Mouse (Mus musculus) induced T-regulatory cell, adult 2 months (primary cell): ENCODE data around the gene Zdhhc5.
"Not testable (repeated sequence)": the region's sequence is repeated elsewhere in the genome, so short reads cannot be mapped to it uniquely, and the experiment has no call there.

Experiments used
- DNase-seq: peaks from one replicate; pipeline ENCODE4 v3.0.0-alpha.2; 2012; ENCODE audit warnings: low read depth

The Zdhhc5 gene

DNA sequence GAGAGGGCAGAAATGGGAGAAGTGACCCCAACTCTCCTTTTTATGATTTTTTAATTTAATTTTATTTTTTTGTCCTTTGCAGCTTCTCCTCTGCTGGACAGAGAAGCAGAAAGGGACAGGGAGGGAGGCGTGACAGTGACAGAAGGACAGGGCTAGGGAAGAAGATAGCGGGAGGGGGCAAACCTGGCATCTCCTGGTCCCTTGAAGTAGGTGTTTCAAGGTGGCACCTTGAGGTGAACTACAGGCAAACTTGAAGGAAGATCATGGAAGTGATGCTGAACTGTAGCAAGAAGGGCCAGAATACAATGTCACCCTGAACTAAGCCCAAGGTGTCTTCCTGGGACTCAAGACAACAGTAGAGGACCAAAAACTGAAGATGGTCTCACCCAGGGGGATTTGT, 19.9 kb upstream of the Zdhhc5 start:
- DNase-seq: no peak

DNA sequence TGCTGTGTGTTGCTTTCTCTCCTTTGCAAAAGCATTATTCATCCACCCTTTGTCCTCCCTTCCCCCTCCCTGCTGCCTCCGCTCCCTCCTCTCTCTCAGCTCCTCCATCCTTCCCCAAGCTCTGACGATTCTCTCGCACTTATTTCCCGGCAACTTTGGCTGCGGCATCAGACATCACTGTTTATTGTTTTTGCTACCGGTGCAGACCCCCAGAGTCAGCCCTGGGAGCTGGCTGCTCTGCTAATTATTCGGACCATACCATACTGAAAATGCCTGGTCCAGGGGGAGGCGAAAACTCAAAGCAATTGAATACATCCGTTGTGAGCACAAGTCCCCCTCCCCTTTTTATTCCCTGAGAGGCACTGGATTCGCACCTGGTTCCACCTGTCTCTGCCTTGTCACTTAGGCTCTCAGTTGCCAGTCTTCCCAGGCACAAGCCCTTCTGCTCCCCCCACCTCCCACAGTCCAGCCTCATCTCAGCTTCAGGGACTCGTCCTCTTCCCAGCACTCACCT, 19.4 kb upstream of the Zdhhc5 start:
- DNase-seq: no peak

GRCm38 (mm10) chr2:84733579-84734300, 18.8 kb upstream of the Zdhhc5 start, which contains the start of gene Ypel4:
TSS of gene Ypel4 (plus strand) at chr2:84734058.
- DNase-seq: peak; percentile 77

DNA sequence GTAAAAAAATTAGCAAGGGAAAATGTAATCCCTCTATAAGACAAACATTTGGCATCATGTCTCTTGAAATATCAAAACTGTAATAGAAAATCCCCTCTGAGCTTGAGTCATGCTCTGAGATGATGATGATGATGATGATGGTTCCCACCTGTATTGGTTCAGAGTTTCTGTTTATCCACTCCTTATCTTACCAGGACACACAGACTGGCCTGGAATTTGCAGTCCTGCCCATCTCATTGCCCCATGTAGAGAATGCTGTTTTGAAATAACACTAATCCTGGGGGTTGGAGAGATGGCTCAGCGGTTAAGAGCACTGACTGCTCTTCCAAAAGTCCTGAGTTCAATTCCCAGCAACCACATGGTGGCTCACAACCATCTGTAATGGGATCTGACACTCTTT, 17.4 kb upstream of the Zdhhc5 start:
- DNase-seq: no peak

GRCm38 (mm10) chr2:84731206-84731605, 16.2 kb upstream of the Zdhhc5 start:
- no peak for DNase-seq

DNA sequence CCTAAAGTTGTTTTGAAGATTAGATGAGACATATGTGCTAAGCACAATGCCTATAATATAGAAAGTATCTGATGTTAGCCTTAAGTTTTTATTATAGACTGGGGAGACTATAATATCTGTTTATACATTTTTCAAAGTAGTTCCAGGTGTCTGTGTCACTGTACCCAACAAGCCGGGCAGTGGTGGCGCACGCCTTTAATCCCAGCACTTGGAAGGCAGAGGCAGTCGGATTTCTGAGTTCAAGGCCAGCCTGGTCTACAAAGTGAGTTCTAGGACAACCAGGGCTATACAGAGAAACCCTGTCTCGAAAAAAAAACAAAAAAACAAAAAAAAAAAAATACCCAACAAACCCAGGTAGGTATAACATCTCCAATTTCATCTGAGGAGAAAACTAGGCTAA, 13.2 kb upstream of the Zdhhc5 start:
- not testable (repeated sequence) for DNase-seq

DNA sequence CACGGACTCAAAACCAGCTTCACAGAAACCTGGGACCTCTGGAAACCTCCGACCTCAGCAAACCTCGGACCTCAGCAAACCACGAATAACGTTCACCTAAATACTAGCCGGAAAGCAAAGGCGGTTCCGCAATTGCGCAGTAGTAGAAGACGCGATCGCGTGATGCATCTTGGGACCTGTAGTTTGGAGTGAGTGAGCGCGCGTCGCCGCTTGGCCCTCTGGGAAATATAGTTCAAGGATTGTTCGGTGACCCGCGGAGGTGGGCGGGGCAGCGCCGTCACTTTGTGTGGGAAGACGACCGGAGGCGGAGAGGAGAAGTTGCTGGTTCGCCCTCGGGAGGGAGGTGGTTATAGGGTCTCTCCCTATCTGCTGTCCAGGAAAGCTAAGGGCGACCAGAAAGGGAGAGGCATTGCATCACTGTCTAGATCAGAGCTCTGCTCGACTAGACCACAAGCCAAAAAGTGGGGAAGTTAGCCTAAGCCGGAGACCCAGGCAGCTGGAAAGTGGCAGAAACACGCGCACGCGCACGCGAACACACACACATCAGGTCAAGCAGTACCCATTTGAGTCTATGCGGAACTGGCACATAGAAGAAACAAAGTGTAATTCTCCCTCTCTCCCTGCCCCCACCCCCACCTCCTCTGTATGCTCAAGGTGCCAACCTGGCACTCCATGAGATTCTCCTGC, 12.3 kb upstream of the Zdhhc5 start, which contains the start of gene Clp1:
TSS of gene Clp1 (minus strand) at position 179 of the 687 bp plus-strand sequence.
- DNase-seq: peak; percentile 98

DNA sequence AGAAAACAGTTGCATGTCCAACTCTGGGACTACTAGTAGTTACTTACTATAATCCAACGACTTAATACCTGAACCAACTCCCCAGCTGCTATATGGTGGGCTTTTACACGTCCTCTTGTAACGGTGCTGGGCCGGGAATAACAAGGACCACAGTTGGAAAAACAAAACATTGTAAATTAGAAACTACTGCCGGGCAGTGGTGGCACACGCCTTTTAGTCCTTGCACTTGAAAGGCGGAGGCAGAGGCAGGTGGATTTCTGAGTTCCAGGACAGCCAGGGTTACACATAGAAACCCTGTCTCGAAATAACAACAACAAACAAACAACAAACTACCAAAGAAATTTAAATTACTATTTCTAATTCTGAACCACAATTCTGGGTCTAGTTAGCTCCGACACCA, 11.7 kb upstream of the Zdhhc5 start:
- peak; percentile 25 for DNase-seq

DNA sequence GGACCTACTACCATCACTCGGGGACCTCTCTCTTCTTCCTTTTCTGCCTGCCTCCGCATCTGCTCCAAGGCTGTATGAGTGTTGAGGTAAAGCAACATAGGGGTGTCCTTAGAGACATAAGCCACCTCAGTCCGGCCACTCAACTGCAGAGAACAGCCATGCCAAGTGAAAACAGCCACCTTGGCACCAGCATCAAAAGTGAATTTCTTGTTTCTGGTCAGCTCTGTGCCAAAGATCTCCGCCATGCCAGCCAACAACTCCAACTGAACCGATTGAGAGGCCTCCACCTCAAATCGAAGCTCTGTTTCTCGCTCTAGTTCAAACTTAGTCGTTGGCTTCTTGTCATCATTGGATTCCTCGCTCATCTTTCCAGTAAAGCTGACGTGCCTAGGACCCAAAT, 10.8 kb upstream of the Zdhhc5 start:
- no peak for DNase-seq

DNA sequence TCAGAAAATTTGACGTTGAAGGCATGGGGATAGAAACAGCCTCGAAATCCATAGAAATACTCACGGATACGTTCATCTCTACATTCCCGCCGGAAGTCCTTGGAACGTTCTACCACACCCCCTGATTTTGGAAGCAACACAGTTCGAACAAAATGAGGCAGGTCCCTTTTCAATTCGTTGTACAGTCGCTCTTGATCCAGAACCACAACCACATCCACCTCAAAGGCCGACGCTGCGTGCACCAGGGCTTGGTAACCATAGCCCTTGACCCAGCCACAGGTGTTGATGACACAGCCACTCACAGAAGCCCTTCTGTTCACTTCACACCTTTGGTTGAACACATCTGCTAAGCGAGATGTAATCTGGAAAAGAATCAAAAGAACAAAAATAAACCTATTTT, 8.9 kb upstream of the Zdhhc5 start:
- no peak for DNase-seq

DNA sequence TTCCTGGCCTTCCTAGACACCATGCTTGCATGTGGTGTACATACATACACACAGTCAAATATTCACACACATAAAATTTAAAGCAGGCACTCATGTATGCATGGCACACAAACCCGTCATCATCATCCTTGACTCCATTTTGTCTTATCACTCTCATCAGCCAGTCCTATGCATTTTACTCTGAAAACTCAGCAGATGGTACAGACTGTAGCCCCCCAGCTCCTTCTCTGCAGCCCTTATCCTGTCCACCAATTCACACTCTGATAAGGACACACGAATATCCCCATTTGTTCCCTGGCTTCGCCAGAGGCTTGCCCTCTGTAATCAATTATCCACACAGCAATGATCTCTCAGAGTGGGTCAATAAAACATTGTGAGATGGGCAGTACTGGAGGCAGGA, 6.2 kb upstream of the Zdhhc5 start:
- DNase-seq: no peak

GRCm38 (mm10) chr2:84720718-84721117, 5.7 kb upstream of the Zdhhc5 start:
- DNase-seq: no peak

GRCm38 (mm10) chr2:84717357-84717756, 2.4 kb upstream of the Zdhhc5 start:
- DNase-seq: no peak

DNA sequence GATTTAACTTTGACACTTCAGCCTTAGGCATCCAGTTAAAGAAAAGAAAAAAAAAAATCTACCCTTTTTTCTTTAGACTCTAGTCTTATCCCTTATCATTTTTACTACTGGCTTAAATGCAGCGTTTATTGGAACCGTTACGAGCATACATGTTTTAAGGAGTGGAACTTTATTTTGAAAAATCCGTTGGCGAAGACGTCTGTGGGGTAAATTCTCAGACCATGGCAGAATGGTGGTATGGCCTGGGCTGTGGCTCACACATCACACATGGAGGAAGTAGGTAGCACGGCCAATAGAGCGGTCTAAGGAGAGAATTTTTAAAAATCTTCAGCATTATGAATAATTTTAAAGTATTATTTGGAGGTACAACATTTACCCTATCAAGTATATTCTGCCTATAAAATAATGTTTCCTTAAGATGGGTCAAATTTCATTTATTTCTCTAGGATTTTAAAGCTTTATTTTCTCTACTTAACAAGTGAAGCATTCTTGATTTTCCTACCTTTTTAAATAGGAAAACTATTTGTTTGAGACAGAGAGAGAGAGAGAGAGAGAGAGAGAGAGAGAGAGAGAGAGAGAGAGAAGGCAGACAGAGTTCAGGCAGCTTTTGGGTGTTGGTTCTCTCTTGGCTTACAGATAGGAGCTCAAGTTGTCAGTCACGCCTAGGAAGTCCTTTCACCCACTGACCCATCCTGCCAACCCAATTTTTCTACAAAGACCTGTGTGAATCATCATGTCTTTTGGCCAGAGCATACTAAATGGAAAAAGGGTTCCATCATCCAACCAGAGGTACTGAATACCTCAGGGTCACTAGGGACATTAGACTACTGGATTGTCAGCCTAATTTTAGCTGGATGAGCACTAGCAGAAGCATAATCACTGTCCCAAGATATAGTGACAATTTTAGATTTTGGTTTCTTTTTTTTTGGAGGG, 1.7 kb upstream of the Zdhhc5 start:
- DNase-seq: peak; percentile 23

DNA sequence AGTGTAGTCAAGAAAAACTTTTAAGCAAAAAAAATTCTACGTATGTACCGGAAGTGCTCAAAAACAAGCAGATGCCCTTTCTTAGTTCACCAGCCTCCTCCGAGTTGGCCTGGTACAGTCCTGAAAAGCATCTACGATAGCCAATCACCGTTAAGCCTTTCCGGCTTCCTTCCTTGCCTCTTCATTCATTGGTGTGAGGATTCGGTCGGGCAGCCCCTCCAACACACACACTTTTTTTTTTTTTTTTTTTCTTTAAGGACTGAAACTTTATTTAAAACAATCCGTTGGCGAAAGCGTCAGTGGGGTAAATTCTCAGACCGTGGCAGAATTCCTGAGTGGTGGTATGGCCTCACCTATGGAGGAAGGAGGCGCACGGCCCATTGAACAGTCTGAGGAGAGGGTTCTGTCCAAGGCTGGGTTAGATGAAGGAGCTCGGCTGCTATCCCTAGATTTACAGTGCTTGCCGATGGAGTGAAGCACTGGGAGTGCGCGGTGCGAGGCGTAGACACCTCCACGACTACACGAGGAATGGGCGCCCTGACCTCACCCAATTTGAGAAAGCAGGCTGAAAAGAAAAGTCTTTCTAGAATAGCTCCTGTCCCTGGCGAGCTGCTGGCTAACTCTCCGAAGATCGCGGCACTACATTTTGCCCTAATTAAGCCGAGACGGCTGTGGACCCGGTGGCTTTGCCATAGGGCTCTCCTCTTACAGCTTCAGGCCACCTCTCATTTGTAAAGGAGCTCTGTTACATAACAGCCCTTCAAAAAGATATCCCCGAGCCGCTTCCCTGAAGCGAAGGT, 782 bp upstream of the Zdhhc5 start:
- no peak for DNase-seq

- no peak for DNase-seq
Observed at GRCm38 (mm10) chr2:84714422-84714810, 564 bp downstream of the Zdhhc5 start.

DNA sequence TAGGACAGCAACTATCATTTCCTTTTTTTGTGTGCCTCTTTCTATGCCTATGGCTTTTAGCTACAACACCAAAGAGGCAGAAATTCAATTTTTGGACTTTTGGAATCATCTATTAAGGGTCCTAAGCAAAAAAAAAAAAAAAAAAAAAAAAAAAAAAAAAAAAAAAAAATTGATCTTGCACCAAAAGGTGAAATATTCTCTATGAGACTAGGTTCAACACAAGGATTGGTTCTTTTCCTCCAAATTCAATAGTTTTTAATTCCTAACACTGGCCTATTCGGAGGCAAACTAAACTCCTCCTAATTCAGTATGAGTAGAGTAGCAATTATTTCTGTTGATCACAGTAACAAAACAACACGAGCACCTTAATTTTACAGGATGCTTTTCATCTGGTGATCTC, 3.1 kb downstream of the Zdhhc5 start:
- DNase-seq: no peak

- no peak for DNase-seq
Observed at GRCm38 (mm10) chr2:84707523-84707922, 7.5 kb downstream of the Zdhhc5 start.

GRCm38 (mm10) chr2:84705295-84705694, 9.7 kb downstream of the Zdhhc5 start:
- DNase-seq: no peak

DNA sequence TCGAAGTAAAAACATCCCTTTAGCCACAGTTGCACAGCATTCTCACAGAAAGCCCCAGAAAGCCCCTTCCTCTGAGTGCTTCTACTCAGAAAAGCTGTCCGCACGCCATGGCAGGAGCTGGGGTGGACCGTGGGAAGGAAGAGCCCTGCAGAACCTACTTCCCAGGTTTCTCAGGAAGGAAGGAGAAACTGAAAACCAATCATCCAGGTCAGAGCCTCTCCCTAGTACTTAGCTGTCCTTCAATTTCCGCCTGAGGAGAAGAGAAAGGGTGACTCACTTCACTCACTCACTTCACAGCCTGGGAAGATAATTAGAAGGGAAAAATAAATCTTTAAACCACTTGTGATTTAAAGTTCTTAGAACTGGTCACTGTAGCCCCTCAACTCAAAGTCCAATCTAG, 10.7 kb downstream of the Zdhhc5 start:
- DNase-seq: no peak

DNA sequence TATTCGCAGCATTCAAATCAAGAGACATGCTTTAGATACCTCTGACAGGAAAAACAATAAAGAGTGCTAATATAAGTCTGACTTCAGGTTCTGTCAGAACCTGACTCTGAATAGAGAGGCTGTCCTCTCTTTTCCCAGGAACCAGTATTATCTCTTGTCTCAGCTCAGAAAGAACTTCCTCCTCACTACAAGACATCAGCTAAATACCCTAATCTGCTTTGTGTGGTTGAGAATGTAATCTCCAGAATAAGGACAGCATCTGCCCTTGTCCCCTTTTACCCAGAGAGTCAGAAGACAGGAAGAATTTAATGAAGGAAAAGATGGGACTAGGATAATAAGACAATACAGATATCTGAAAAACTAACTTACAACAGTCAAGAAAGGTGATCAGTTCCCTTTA, 11.5 kb downstream of the Zdhhc5 start:
- no peak for DNase-seq
